In the genomic region with DNA sequence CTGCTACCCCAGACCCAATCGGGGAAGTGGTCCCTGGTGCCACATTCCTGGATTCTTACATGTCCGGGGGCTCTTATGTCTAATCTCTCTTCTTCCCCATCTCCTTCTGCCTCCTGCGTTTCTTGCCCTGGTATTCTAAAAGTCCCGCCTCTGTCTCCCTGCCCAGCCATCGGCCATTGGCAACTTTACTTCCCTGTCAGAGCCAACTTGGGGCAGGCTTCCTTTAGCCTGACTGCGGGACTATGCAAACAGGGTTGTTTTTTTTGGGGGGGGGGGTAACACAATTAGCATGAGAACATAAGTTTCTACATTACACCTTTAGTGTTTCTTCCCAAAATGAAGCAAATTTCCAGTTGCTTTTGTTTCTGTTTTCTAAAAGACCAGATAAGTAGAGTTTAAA, we compare ENCODE assay signal across 30 mouse cellular contexts. TPM values are rescaled to one million over a fixed set of nuclear protein-coding genes. Genes with fewer than 3 reads are reported as not detected.
A peak's percentile ranks its signal among the peaks of the same experiment; 100 is the strongest.
DNase-seq lines count a peak whose midpoint lies in the region; TF ChIP-seq lines count a peak whose summit lies in the region.
"Had no signal": no experiment of that assay in that cellular context is flagged by ENCODE, and none has a peak within 500 bp of the region (broad histone marks: within the 10 kb centered on the region; RNA-seq: fewer than 3 reads in every experiment).

No protein-coding gene starts in this region.

- peaks cover 11% of the 10 kb centered on the region for H3K4me1 ChIP-seq in testis, adult 2 months (ENCODE audit: control insufficient read depth, insufficient read depth, low read length)
- no peaks in the 10 kb centered on the region for H3K4me1 ChIP-seq in thymus, adult 2 months (replicated peaks; ENCODE audit: control insufficient read depth, insufficient read depth, low read length)

- no peak for TF ChIP-seq CTCF in gastrocnemius, adult 2 months (IDR thresholded peaks at IDR 0.05)
- no peak for TF ChIP-seq CTCF in testis, adult 2 months (IDR thresholded peaks at IDR 0.05; ENCODE audit: control insufficient read depth, insufficient read depth, insufficient replicate concordance, low read depth, low read length)
- no peak for TF ChIP-seq CTCF in thymus, adult 2 months (IDR thresholded peaks at IDR 0.05; ENCODE audit: borderline replicate concordance, control insufficient read depth, extremely low read depth, insufficient read depth, low read length, poor library complexity)

- H3K27me3 ChIP-seq in testis, adult 2 months (ENCODE audit: control insufficient read depth, insufficient read depth, low read length), result no peaks in the 10 kb centered on the region
- no peaks in the 10 kb centered on the region for H3K27me3 ChIP-seq in thymus, adult 2 months (ENCODE audit: control insufficient read depth, insufficient read depth, low read length)
- H3K27me3 ChIP-seq: embryonic facial prominence, embryonic 13.5 days; embryonic facial prominence, embryonic 15.5 days; forebrain, embryonic 12.5 days; Patski had no signal

- peak overlapping the region; percentile 26; the same call in 1 of the 2 replicates for H3K4me3 ChIP-seq in gastrocnemius, adult 2 months
- peak overlapping the region; percentile 27 for H3K4me3 ChIP-seq in testis, adult 2 months (ENCODE audit: control insufficient read depth, low read depth, low read length)
- no peak overlapping the region for H3K4me3 ChIP-seq in thymus, adult 2 months (ENCODE audit: control insufficient read depth, insufficient read depth, low read length)
- H3K4me3 ChIP-seq: embryonic facial prominence, embryonic 13.5 days; embryonic facial prominence, embryonic 15.5 days; erythroblast, embryonic 14.5 days; forebrain, embryonic 10.5 days; forebrain, embryonic 12.5 days had no signal

- no peak for TF ChIP-seq POLR2A in testis, adult 2 months (IDR thresholded peaks at IDR 0.05; ENCODE audit: control insufficient read depth, low read depth, low read length)
- no peak for TF ChIP-seq POLR2A in thymus, adult 2 months (IDR thresholded peaks at IDR 0.05; ENCODE audit: control insufficient read depth, extremely low read depth, insufficient read depth, low read length, poor library complexity)

- H3K36me3 ChIP-seq in testis, adult 2 months (ENCODE audit: control insufficient read depth, insufficient read depth, low read length), result no peaks in the 10 kb centered on the region
- H3K36me3 ChIP-seq in thymus, adult 2 months (ENCODE audit: control insufficient read depth, insufficient read depth, low read length), result no peaks in the 10 kb centered on the region
- H3K36me3 ChIP-seq: embryonic facial prominence, embryonic 13.5 days; embryonic facial prominence, embryonic 15.5 days; forebrain, embryonic 10.5 days; forebrain, embryonic 12.5 days; G1E had no signal

- peak; percentile 37 for DNase-seq in gastrocnemius, adult 2 months
- no peak for DNase-seq in gastrocnemius, postnatal 36 days
- DNase-seq in testis, postnatal 10 days (ENCODE audit: low spot score), result no peak
- peak; percentile 2 for DNase-seq in R1 (ENCODE audit: low read depth, low spot score)
- no peak for DNase-seq in thymus, adult 2 months
- no peak for DNase-seq in neural tube, embryonic 10.5 days (ENCODE audit: extremely low spot score, low spot score)
- DNase-seq: adrenal gland, adult 8-10 months; adrenal gland, postnatal 14 days; adrenal gland, postnatal 36 days; B cell, adult 2 months; cerebellum, adult 11-12 months; cerebellum, adult 8-10 months; cerebellum, adult 9-11 months; cerebellum, postnatal 14 days; cerebellum, postnatal 36 days; embryo, embryonic 11 days had no signal

- intact Hi-C loops in gastrocnemius, adult 2 months (cut with DNase I), result loop anchor here (5.0 kb wide), 1 partner anchor 44 kb away; no protein-coding TSS in a partner anchor
- intact Hi-C loops in gastrocnemius, postnatal 36 days (cut with DNase I), result no loop called here

- 87% methylated on average over 6 of the region's 6 CpGs for WGBS in thymus, adult 2 months

- no peak overlapping the region for H3K27ac ChIP-seq in gastrocnemius, adult 2 months
- H3K27ac ChIP-seq in testis, adult 2 months (ENCODE audit: control insufficient read depth, insufficient read depth, low read depth, low read length), result no peak overlapping the region
- no peak overlapping the region for H3K27ac ChIP-seq in thymus, adult 2 months (ENCODE audit: control insufficient read depth, insufficient read depth, low read length)
- H3K27ac ChIP-seq: embryonic facial prominence, embryonic 13.5 days; embryonic facial prominence, embryonic 15.5 days; forebrain, embryonic 10.5 days; forebrain, embryonic 12.5 days had no signal

RNA-seq across cellular contexts. Expression of gene Rnase13, which starts 20.8 kb away (rescaled TPM):
- total RNA-seq in gastrocnemius, adult 2 months (2021), result not detected
- total RNA-seq in gastrocnemius, postnatal 36 days (2021), result not detected
- 0.07 TPM in 1 of 2 replicates, not detected in the other for polyA plus RNA-seq in testis, adult 2 months (2012; rRNA removed)
- polyA plus RNA-seq in thymus, adult 2 months (2012; rRNA removed), result not detected in 2 replicates
- total RNA-seq: adrenal gland, adult 18-20 months; adrenal gland, adult 8-10 months; adrenal gland, postnatal 14 days; adrenal gland, postnatal 36 days; common myeloid progenitor, adult 5-6 weeks; G1E had no signal
- polyA plus RNA-seq: CD4-positive, CD25-positive, alpha-beta regulatory T cell, adult 4 months; embryonic facial prominence, embryonic 11.5 days; embryonic facial prominence, embryonic 13.5 days; embryonic facial prominence, embryonic 15.5 days; erythroblast, embryonic 14.5 days; forebrain, embryonic 10.5 days; forebrain, embryonic 12.5 days; forebrain, embryonic 14.5 days; forebrain, embryonic 16.5 days; G1E; Patski had no signal

RNA-seq across cellular contexts. Expression of gene Tppp2, which starts 25.1 kb away (rescaled TPM):
- total RNA-seq in gastrocnemius, adult 2 months (2021), result 1 to 10 TPM; 1.8 TPM
- total RNA-seq in gastrocnemius, postnatal 36 days (2021), result not detected
- 153 and 181 TPM in 2 replicates for polyA plus RNA-seq in testis, adult 2 months (2012; rRNA removed)
- polyA plus RNA-seq in thymus, adult 2 months (2012; rRNA removed), result not detected in 2 replicates
- total RNA-seq: adrenal gland, adult 18-20 months; adrenal gland, adult 8-10 months; adrenal gland, postnatal 14 days; adrenal gland, postnatal 36 days; common myeloid progenitor, adult 5-6 weeks; G1E had no signal
- polyA plus RNA-seq: CD4-positive, CD25-positive, alpha-beta regulatory T cell, adult 4 months; embryonic facial prominence, embryonic 11.5 days; embryonic facial prominence, embryonic 13.5 days; embryonic facial prominence, embryonic 15.5 days; erythroblast, embryonic 14.5 days; forebrain, embryonic 10.5 days; forebrain, embryonic 12.5 days; forebrain, embryonic 14.5 days; forebrain, embryonic 16.5 days; G1E; Patski had no signal

RNA-seq across cellular contexts. Expression of gene Ndrg2, which starts 29.4 kb away (rescaled TPM):
- total RNA-seq in gastrocnemius, adult 2 months (2021), result 1,000 to 10,000 TPM; 1,660 to 1,958 TPM
- total RNA-seq in gastrocnemius, postnatal 36 days (2021), result 1,000 to 10,000 TPM; 1,350 to 1,506 TPM
- 27.3 and 31.6 TPM in 2 replicates for polyA plus RNA-seq in testis, adult 2 months (2012; rRNA removed)
- 85.1 and 178 TPM in 2 replicates for polyA plus RNA-seq in thymus, adult 2 months (2012; rRNA removed)

RNA-seq across cellular contexts. Expression of gene Arhgef40, which starts 41.2 kb away (rescaled TPM):
- 10 to 100 TPM in 1 of 2 experiments, 1 to 10 TPM in 1; 9.6 to 14.1 TPM for total RNA-seq in gastrocnemius, adult 2 months (2021)
- 10 to 100 TPM; 13.9 to 18.5 TPM for total RNA-seq in gastrocnemius, postnatal 36 days (2021)
- polyA plus RNA-seq in testis, adult 2 months (2012; rRNA removed), result 5.6 and 6.6 TPM in 2 replicates
- polyA plus RNA-seq in thymus, adult 2 months (2012; rRNA removed), result 55.2 and 62.3 TPM in 2 replicates

RNA-seq across cellular contexts. Expression of gene Slc39a2, which starts 50.6 kb away (rescaled TPM):
- 1 to 10 TPM in 1 of 2 experiments, under 1 TPM in 1; 0.69 to 1.1 TPM for total RNA-seq in gastrocnemius, adult 2 months (2021)
- total RNA-seq in gastrocnemius, postnatal 36 days (2021), result under 1 TPM; 0.20 to 0.51 TPM
- polyA plus RNA-seq in testis, adult 2 months (2012; rRNA removed), result 0.14 and 0.30 TPM in 2 replicates
- polyA plus RNA-seq in thymus, adult 2 months (2012; rRNA removed), result 0.84 and 1.5 TPM in 2 replicates
- total RNA-seq: common myeloid progenitor, adult 5-6 weeks had no signal
- polyA plus RNA-seq: erythroblast, embryonic 14.5 days had no signal

Comparison
In these comparisons a context has a peak if more than half of its experiments do, and no peak if none do; other contexts are left out.
1. DNase-seq: peak in gastrocnemius, adult 2 months (single experiment) and R1 (single experiment); none in gastrocnemius, postnatal 36 days (0 of 2), testis, postnatal 10 days (single experiment), thymus, adult 2 months (single experiment) and neural tube, embryonic 10.5 days (single experiment).